Mouse (Mus musculus) limb, embryonic 15.5 days (tissue): ENCODE measurements around the gene Wdr66. TPM values are rescaled to one million over a fixed set of nuclear protein-coding genes. Genes with fewer than 3 reads are reported as not detected.

Experiments used
- ATAC-seq: fragments of 200-750 bp; cut with Nextera tagmentation; 2 replicates; pipeline ENCODE4 v1.8.0; 2017; ENCODE audit warnings: low read depth, moderate TSS enrichment; ENCODE audit not compliant: insufficient number of reproducible peaks, low FRiP score, low TSS enrichment
- H3K27ac ChIP-seq: fragments of 300-500 bp; sonication (generic); 2 replicates; pipeline ENCODE4 v1.5.1; 2015; ENCODE audit warnings: moderate library complexity, mild to moderate bottlenecking, inconsistent platforms
- H3K27me3 ChIP-seq: fragments of 300-500 bp; sonication (generic); 2 replicates; pipeline ENCODE4 v1.6.1; 2015; ENCODE audit warnings: inconsistent platforms
- H3K36me3 ChIP-seq: fragments of 300-500 bp; sonication (generic); 2 replicates; pipeline ENCODE4 v1.6.1; 2015; ENCODE audit warnings: inconsistent platforms
- H3K4me1 ChIP-seq: fragments of 300-500 bp; sonication (generic); 2 replicates; pipeline ENCODE4 v1.6.1; 2015; ENCODE audit warnings: inconsistent platforms
- H3K4me2 ChIP-seq: fragments of 300-500 bp; sonication (generic); 2 replicates; pipeline ENCODE4 v1.6.1; 2015; ENCODE audit warnings: mild to moderate bottlenecking, inconsistent platforms
- H3K4me3 ChIP-seq: fragments of 300-500 bp; sonication (generic); 2 replicates; pipeline ENCODE4 v1.5.1; 2015; ENCODE audit warnings: mild to moderate bottlenecking, inconsistent platforms
- H3K9ac ChIP-seq: fragments of 300-500 bp; sonication (generic); 2 replicates; pipeline ENCODE4 v1.6.1; 2015; ENCODE audit warnings: inconsistent platforms
- H3K9me3 ChIP-seq: fragments of 300-500 bp; sonication (generic); 2 replicates; pipeline ENCODE4 v1.6.1; 2016; ENCODE audit warnings: inconsistent platforms
- WGBS: fragments of 180-500 bp; shearing (Covaris S2); methylation state at CpG from one replicate; pipeline ENCODE4 v1.1.7; 2015; 5-methylcytosine and 5-hydroxymethylcytosine counted together
- polyA plus RNA-seq: library from polyadenylated mRNA; unstranded; fragments of >200 nt; fragmentation: Nextera tagmentation; extraction: Ambion mirVana; gene quantifications from 2 replicates; pipeline ENCODE4 v1.2.1, GENCODE M21; 2015

Gene Wdr66
- polyA plus RNA-seq, 1 experiment from 2014 or later: 0.23 TPM

GRCm38 (mm10) chr5:123298526-123298925, 46.6 kb downstream of the Wdr66 start:
- H3K36me3 ChIP-seq: no peaks in the 10 kb centered on the region
- no peaks in the 10 kb centered on the region for H3K27me3 ChIP-seq
- no peak overlapping the region for H3K27ac ChIP-seq
- H3K4me2 ChIP-seq: no peak overlapping the region
- H3K9me3 ChIP-seq: no peaks in the 10 kb centered on the region
- peaks cover 15% of the 10 kb centered on the region; the same call in 1 of the 2 replicates for H3K4me1 ChIP-seq
- H3K4me3 ChIP-seq: no peak overlapping the region
- 93% methylated on average over 6 of the region's 6 CpGs for WGBS
- no peak for ATAC-seq
- no peak overlapping the region for H3K9ac ChIP-seq

GRCm38 (mm10) chr5:123300496-123301034, 48.7 kb downstream of the Wdr66 start:
- WGBS: 50% methylated on average over 8 of the region's 8 CpGs
- H3K9ac ChIP-seq: no peak overlapping the region
- no peak overlapping the region for H3K27ac ChIP-seq
- H3K4me3 ChIP-seq: no peak overlapping the region
- no peaks in the 10 kb centered on the region for H3K27me3 ChIP-seq
- no peaks in the 10 kb centered on the region for H3K36me3 ChIP-seq
- no peak overlapping the region for H3K4me2 ChIP-seq
- no peak for ATAC-seq
- H3K4me1 ChIP-seq: peaks cover 15% of the 10 kb centered on the region; the same call in 1 of the 2 replicates
- H3K9me3 ChIP-seq: no peaks in the 10 kb centered on the region

GRCm38 (mm10) chr5:123301780-123302521, 50.0 kb downstream of the Wdr66 start:
- H3K4me2 ChIP-seq: no peak overlapping the region
- no peak overlapping the region for H3K9ac ChIP-seq
- H3K9me3 ChIP-seq: no peaks in the 10 kb centered on the region
- no peak for ATAC-seq
- no peaks in the 10 kb centered on the region for H3K36me3 ChIP-seq
- peaks cover 15% of the 10 kb centered on the region; the same call in 1 of the 2 replicates for H3K4me1 ChIP-seq
- H3K27ac ChIP-seq: no peak overlapping the region
- WGBS: 63% methylated on average over 20 of the region's 20 CpGs
- H3K27me3 ChIP-seq: no peaks in the 10 kb centered on the region
- H3K4me3 ChIP-seq: no peak overlapping the region

GRCm38 (mm10) chr5:123307630-123308282, 55.9 kb downstream of the Wdr66 start:
- 0 out of 2 replicates have a peak, but pooled peaks have one; percentile 6 for ATAC-seq
- H3K36me3 ChIP-seq: no peaks in the 10 kb centered on the region
- no peak overlapping the region for H3K9ac ChIP-seq
- WGBS: 48% methylated on average over 18 of the region's 18 CpGs
- no peaks in the 10 kb centered on the region for H3K9me3 ChIP-seq
- no peaks in the 10 kb centered on the region for H3K27me3 ChIP-seq
- peaks cover 17% of the 10 kb centered on the region for H3K4me1 ChIP-seq
- no peak overlapping the region for H3K4me2 ChIP-seq
- no peak overlapping the region for H3K4me3 ChIP-seq
- H3K27ac ChIP-seq: no peak overlapping the region

GRCm38 (mm10) chr5:123309816-123310215, 57.9 kb downstream of the Wdr66 start:
- no peaks in the 10 kb centered on the region for H3K27me3 ChIP-seq
- no peak overlapping the region for H3K4me3 ChIP-seq
- no peak overlapping the region for H3K27ac ChIP-seq
- H3K9me3 ChIP-seq: no peaks in the 10 kb centered on the region
- H3K4me1 ChIP-seq: peaks cover 17% of the 10 kb centered on the region
- no peaks in the 10 kb centered on the region for H3K36me3 ChIP-seq
- H3K4me2 ChIP-seq: no peak overlapping the region
- WGBS: 29% methylated on average over 10 of the region's 10 CpGs
- no peak overlapping the region for H3K9ac ChIP-seq
- ATAC-seq: no peak

- Histone ChIP-seq H3K9me3 (no peaks in the 10 kb centered on the region), H3K36me3 (no peaks in the 10 kb centered on the region), H3K4me1 (peaks cover 21% of the 10 kb centered on the region), H3K27ac (no peak overlapping the region), H3K4me3 (no peak overlapping the region), H3K27me3 (no peaks in the 10 kb centered on the region), H3K4me2 (no peak overlapping the region), H3K9ac (no peak overlapping the region)
- no peak for ATAC-seq
- 48% methylated on average over 7 of the region's 7 CpGs for WGBS
Observed at GRCm38 (mm10) chr5:123310221-123310620, 58.3 kb downstream of the Wdr66 start.

GRCm38 (mm10) chr5:123313058-123313630, 61.2 kb downstream of the Wdr66 start:
- no peak for ATAC-seq
- Histone ChIP-seq H3K9me3 (no peaks in the 10 kb centered on the region), H3K27ac (no peak overlapping the region), H3K4me2 (no peak overlapping the region), H3K27me3 (no peaks in the 10 kb centered on the region), H3K4me1 (peaks cover 22% of the 10 kb centered on the region), H3K4me3 (no peak overlapping the region), H3K36me3 (no peaks in the 10 kb centered on the region), H3K9ac (no peak overlapping the region)
- 46% methylated on average over 12 of the region's 12 CpGs for WGBS

GRCm38 (mm10) chr5:123313851-123314380, 62.0 kb downstream of the Wdr66 start:
- Histone ChIP-seq H3K9me3 (no peaks in the 10 kb centered on the region), H3K27ac (no peak overlapping the region), H3K4me2 (no peak overlapping the region), H3K9ac (no peak overlapping the region), H3K36me3 (no peaks in the 10 kb centered on the region), H3K4me3 (no peak overlapping the region), H3K27me3 (no peaks in the 10 kb centered on the region), H3K4me1 (peaks cover 25% of the 10 kb centered on the region)
- no peak for ATAC-seq
- WGBS: 56% methylated on average over 11 of the region's 11 CpGs

- Histone ChIP-seq H3K4me3 (no peak overlapping the region), H3K27me3 (no peaks in the 10 kb centered on the region), H3K4me2 (no peak overlapping the region), H3K9ac (no peak overlapping the region), H3K4me1 (peaks cover 16% of the 10 kb centered on the region), H3K27ac (no peak overlapping the region), H3K36me3 (no peaks in the 10 kb centered on the region), H3K9me3 (no peaks in the 10 kb centered on the region)
- no peak for ATAC-seq
- WGBS: 33% methylated on average over 10 of the region's 10 CpGs
Observed at GRCm38 (mm10) chr5:123315219-123315866, 63.4 kb downstream of the Wdr66 start.

GRCm38 (mm10) chr5:123317992-123318391, 66.1 kb downstream of the Wdr66 start:
- H3K27ac ChIP-seq: no peak overlapping the region
- WGBS: 7% methylated on average over 6 of the region's 6 CpGs
- no peaks in the 10 kb centered on the region for H3K27me3 ChIP-seq
- no peaks in the 10 kb centered on the region for H3K9me3 ChIP-seq
- no peak overlapping the region for H3K9ac ChIP-seq
- peak overlapping the region; percentile 34; the same call in 1 of the 2 replicates for H3K4me2 ChIP-seq
- no peaks in the 10 kb centered on the region for H3K36me3 ChIP-seq
- no peak for ATAC-seq
- H3K4me1 ChIP-seq: peaks cover 12% of the 10 kb centered on the region
- H3K4me3 ChIP-seq: peak overlapping the region; percentile 27

- no peak overlapping the region for H3K4me2 ChIP-seq
- no peaks in the 10 kb centered on the region for H3K9me3 ChIP-seq
- H3K9ac ChIP-seq: no peak overlapping the region
- WGBS: 92% methylated on average over 3 of the region's 3 CpGs
- no peak overlapping the region for H3K4me3 ChIP-seq
- H3K4me1 ChIP-seq: peaks cover 14% of the 10 kb centered on the region
- H3K27ac ChIP-seq: no peak overlapping the region
- no peaks in the 10 kb centered on the region for H3K36me3 ChIP-seq
- no peak for ATAC-seq
- H3K27me3 ChIP-seq: no peaks in the 10 kb centered on the region
Observed at GRCm38 (mm10) chr5:123320136-123320535, 68.2 kb downstream of the Wdr66 start.
